Mouse (Mus musculus) kidney, embryonic 14.5 days (tissue): ENCODE data around the gene Dbp. TPM values are rescaled to one million over a fixed set of nuclear protein-coding genes. Genes with fewer than 3 reads are reported as not detected.

Source experiments
- ATAC-seq: fragments of 200-750 bp; cut with Nextera tagmentation; 2 replicates; pipeline ENCODE4 v1.8.0; 2017; ENCODE audit warnings: moderate number of reproducible peaks, mild to moderate bottlenecking, moderate TSS enrichment, moderate library complexity; ENCODE audit not compliant: low FRiP score, low TSS enrichment
- H3K27ac ChIP-seq: fragments of 300-500 bp; sonication (generic); 2 replicates; pipeline ENCODE4 v1.5.1; 2014; ENCODE audit warnings: low read depth, mild to moderate bottlenecking, low read length, moderate library complexity, mixed read lengths
- H3K27me3 ChIP-seq: fragments of 300-500 bp; sonication (generic); 2 replicates; pipeline ENCODE4 v1.6.1; 2014; ENCODE audit warnings: mild to moderate bottlenecking, low read length; ENCODE audit not compliant: control insufficient read depth, insufficient read depth
- H3K36me3 ChIP-seq: fragments of 300-500 bp; sonication (generic); 2 replicates; pipeline ENCODE4 v1.6.1; 2014; ENCODE audit warnings: low read length, mixed read lengths; ENCODE audit not compliant: control insufficient read depth, insufficient read depth
- H3K4me1 ChIP-seq: fragments of 300-500 bp; sonication (generic); 2 replicates; pipeline ENCODE4 v1.6.1; 2014; ENCODE audit warnings: low read length, mixed read lengths; ENCODE audit not compliant: control insufficient read depth, insufficient read depth
- H3K4me2 ChIP-seq: fragments of 300-500 bp; sonication (generic); replicated peaks from 2 replicates; pipeline ENCODE4 v1.6.1; 2014; ENCODE audit warnings: low read depth, mild to moderate bottlenecking, low read length
- H3K4me3 ChIP-seq: fragments of 300-500 bp; sonication (generic); 2 replicates; pipeline ENCODE4 v1.5.1; 2014; ENCODE audit warnings: mild to moderate bottlenecking, low read length
- H3K9ac ChIP-seq: fragments of 300-500 bp; sonication (generic); 2 replicates; pipeline ENCODE4 v1.6.1; 2014; ENCODE audit warnings: low read depth, mild to moderate bottlenecking, low read length, moderate library complexity
- H3K9me3 ChIP-seq: fragments of 300-500 bp; sonication (generic); 2 replicates; pipeline ENCODE4 v1.6.1; 2016; ENCODE audit warnings: low read length; ENCODE audit not compliant: control insufficient read depth
- WGBS: fragments of 180-500 bp; shearing (Covaris S2); extraction: QIAGEN DNeasy Blood & Tissue Kit; methylation state at CpG from one replicate; pipeline ENCODE4 v1.1.7; 2014; 5-methylcytosine and 5-hydroxymethylcytosine counted together
- polyA plus RNA-seq: library from polyadenylated mRNA; unstranded; fragments of >200 nt; fragmentation: Nextera tagmentation; extraction: Ambion mirVana; gene quantifications from 2 replicates; pipeline ENCODE4 v1.2.1, GENCODE M21; 2014

Dbp gene
- polyA plus RNA-seq, 1 experiment from 2014 or later: 6.6 TPM

DNA sequence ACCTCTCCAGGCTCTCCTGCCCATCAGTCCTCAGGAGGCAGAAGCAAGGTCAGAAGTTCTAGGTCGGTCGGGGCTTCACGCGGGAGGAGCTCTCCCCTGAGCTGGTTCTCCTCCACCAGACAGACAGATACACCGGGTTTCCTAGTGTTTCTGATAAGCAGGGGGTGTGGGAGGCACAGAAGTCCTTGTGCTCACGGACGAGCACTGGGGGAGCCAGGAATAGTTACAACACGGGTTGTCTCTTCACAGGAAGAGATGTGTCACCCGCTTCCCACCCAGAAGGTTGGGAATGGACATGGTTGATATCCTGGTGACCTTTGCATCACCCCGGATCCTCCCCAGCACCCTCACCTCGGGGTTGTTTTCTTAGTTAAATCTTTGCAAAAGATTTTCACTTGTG, 15.1 kb upstream of the Dbp start:
- Histone ChIP-seq H3K4me1 (peaks cover 15% of the 10 kb centered on the region; the same call in 1 of the 2 replicates), H3K27ac (no peak overlapping the region), H3K9ac (no peak overlapping the region), H3K4me2 (no peak overlapping the region), H3K36me3 (no peaks in the 10 kb centered on the region), H3K4me3 (no peak overlapping the region), H3K9me3 (no peaks in the 10 kb centered on the region), H3K27me3 (no peaks in the 10 kb centered on the region)
- 26% methylated on average over 11 of the region's 11 CpGs for WGBS
- no peak for ATAC-seq

DNA sequence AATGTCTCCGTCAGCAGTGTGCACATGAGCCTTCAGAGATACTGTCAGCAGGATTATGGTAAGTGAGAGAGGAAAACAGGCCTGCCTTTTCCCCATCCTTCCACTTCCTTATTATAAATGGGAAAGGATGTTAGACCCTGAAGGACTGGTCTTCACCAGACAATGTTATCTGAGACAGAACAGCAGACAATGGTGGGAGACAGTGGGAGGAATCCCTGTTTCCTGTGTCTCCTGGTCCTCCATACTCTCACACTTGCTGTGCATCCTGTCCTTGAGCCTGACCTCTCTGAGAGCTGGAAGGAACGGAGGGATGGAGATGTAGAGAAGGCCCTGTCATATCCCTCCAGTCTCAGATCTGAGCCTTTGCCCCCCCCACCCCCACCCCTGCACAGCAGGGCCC, 12.5 kb upstream of the Dbp start:
- ATAC-seq: no peak
- H3K27ac ChIP-seq: no peak overlapping the region

DNA sequence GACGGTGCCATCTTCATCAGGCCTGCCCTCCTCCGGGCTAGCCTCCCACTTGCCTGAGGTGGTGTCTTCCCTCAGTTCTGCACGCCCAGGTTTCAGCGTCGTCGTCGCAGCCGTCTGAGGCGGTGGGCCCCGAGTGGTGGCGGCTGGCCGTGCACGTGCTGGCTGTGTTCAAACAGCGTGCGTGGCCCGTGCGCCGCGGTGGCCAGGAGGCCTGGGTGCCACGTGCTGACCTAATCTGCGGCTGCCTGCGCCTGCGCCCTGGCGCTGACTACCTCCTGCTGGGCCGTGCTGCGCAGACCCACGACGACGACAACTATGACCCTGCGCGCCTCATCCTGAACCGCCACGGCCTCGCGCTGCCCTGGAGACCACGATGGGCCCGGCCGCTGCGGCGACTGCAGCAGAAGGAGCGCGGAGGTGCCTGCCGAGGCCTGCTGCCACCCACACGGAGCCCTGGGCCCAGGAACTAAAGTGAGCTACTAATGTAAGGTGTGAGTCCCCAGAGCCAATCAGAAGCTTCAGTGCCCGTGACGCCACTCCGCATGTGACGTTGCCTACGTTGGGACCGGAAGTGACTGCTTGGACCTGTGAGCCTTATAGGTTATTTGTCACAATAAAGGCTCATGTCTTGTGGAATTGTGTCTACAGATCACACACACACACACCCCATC, 10.8 kb upstream of the Dbp start, which contains the start of gene Sec1:
Sec1 (minus strand) TSS at position 482 of the 671 bp plus-strand sequence.
- Histone ChIP-seq H3K9ac (no peak within 1 kb of the TSS), H3K36me3 (no peaks in the 10 kb centered on the region), H3K4me1 (peaks cover 3% of the 10 kb centered on the region; the same call in 1 of the 2 replicates), H3K27me3 (peaks cover 6% of the 10 kb centered on the region), H3K4me3 (no peak within 1 kb of the TSS), H3K9me3 (no peaks in the 10 kb centered on the region), H3K27ac (no peak within 1 kb of the TSS), H3K4me2 (no peak within 1 kb of the TSS)
- WGBS: 89% methylated on average over 50 of the region's 50 CpGs
- ATAC-seq: no peak

More for the DNA sequence above, 12.5 kb upstream of the Dbp start:
- Histone ChIP-seq H3K4me1 (peaks cover 7% of the 10 kb centered on the region; the same call in 1 of the 2 replicates), H3K9me3 (no peaks in the 10 kb centered on the region), H3K4me2 (no peak overlapping the region), H3K9ac (no peak overlapping the region), H3K36me3 (no peaks in the 10 kb centered on the region), H3K4me3 (no peak overlapping the region), H3K27me3 (no peaks in the 10 kb centered on the region)
- 77% methylated on average over 2 of the region's 2 CpGs for WGBS

DNA sequence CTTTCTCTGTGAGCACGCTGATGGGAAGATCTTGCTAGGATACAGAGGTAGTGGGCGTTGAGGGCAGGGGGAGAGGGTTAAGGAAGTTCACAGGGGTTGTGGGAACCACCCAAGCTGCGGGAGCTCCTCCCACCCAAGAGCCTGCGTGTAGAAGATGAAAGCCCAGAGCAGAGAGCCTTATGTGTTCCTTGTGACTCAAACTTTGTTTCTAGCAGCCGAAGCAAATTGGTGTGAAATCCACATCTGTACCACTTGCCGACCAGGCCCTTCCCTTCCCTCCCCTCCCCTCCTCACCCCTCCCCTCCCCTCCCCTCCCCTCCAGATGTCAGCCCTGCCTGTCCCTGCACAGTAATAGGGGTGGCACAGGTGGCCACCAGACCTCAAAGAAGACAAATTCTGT, 9.8 kb upstream of the Dbp start:
- peaks cover 6% of the 10 kb centered on the region for H3K4me1 ChIP-seq
- H3K4me2 ChIP-seq: no peak overlapping the region
- H3K9me3 ChIP-seq: no peaks in the 10 kb centered on the region
- 11% methylated on average over 6 of the region's 6 CpGs for whole genome bisulfite sequencing
- ATAC-seq: no peak
- H3K27ac ChIP-seq: no peak overlapping the region
- H3K9ac ChIP-seq: no peak overlapping the region
- H3K4me3 ChIP-seq: no peak overlapping the region
- peaks cover 12% of the 10 kb centered on the region for H3K27me3 ChIP-seq
- H3K36me3 ChIP-seq: no peaks in the 10 kb centered on the region

DNA sequence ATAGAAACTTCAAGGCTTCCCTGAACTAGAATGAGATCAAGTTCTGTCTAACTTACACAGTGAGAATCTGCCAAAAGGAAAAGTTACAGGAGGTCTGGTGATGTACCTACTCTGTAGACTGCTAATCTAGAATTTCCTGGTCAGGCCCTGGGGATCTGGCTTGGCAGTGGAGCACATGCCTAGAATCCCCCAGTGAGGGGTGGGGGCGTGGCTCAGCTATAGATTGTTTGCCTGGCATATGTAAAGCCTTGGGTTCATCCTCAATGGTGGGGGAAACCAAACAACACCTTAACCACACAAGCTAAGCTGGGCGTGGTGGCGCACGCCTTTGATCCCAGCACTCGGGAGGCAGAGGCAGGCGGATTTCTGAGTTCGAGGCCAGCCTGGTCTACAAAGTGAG, 7.0 kb upstream of the Dbp start:
- Histone ChIP-seq H3K36me3 (no peaks in the 10 kb centered on the region), H3K4me2 (no peak overlapping the region), H3K9ac (no peak overlapping the region), H3K27ac (no peak overlapping the region), H3K9me3 (no peaks in the 10 kb centered on the region), H3K4me1 (peaks cover 15% of the 10 kb centered on the region), H3K4me3 (no peak overlapping the region), H3K27me3 (peaks cover 12% of the 10 kb centered on the region)
- no peak for ATAC-seq
- WGBS: 91% methylated on average over 5 of the region's 7 CpGs

DNA sequence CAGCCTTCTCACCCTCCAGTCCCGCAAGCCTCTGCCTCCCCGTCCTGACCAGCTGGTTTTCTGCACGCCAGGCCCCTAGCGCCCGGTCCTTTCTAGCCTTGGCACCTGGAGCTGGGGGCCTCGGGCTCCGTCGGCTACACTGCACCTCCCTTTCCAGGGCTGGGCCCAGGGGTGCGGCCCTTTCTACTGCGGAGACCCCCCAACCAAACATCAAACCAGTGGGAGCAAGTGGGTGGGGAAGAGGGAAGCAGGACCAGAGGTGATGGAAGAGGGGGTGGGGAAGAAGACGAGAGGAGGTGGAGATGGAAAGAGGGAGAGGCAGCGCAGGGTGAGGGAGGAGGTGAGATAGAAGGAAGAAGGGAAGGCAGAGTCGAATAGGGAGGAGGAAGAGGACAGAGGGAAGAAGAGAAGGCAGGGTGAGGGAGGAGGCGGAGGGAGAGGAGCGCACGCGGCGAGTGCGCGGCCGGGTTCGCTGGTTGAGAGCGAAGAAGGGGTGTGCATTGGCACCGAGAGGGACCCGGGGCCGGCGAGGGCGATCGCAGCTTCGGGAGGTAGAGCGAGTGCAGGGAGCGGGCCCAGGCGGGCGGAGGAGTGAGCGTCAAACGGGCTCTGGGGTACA, 5.3 kb upstream of the Dbp start, which contains the start of gene Car11:
Car11 (plus strand) TSS at position 321 of the 619 bp plus-strand sequence.
- Histone ChIP-seq H3K9me3 (no peaks in the 10 kb centered on the region), H3K9ac (peak within 1 kb of the TSS; percentile 53), H3K27me3 (peaks cover 12% of the 10 kb centered on the region), H3K27ac (no peak within 1 kb of the TSS), H3K36me3 (no peaks in the 10 kb centered on the region), H3K4me3 (peak within 1 kb of the TSS; percentile 44), H3K4me2 (peak within 1 kb of the TSS; percentile 92), H3K4me1 (peaks cover 21% of the 10 kb centered on the region)
- 2% methylated on average over 36 of the region's 36 CpGs for WGBS
- ATAC-seq: no peak

DNA sequence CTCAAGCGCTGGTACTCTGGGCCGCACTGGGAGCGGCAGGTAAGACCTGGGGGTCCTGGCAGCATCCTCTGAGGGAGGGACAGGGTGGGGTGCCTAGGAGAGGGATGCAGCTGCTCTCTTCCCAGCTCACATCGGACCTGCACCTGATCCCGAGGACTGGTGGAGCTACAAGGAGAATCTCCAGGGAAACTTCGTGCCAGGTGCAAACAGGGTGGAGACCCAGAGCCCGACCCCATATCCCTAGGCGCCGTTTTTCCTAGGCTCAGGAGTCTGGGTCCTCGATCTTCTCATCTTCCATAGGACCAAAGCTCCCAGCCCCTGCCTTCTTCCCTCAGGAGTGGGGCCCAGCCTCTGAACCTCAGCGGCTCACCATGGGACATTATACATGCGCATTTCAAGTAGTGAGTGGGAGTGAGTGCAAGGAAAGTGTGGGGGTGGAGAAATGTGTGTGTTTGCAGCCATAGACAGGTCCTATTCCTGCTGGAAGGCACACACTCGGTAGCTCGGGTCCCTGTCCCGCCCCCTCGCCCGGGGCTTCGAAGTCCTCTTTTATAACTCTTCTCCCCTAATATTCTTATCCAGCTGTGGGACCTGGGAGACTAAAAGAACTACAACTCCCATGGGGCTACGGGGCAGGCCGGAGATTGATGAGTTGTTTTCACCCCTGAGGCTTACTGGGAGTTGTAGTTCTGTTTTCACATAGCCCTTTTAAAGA, 4.4 kb upstream of the Dbp start:
- Histone ChIP-seq H3K4me1 (peaks cover 23% of the 10 kb centered on the region), H3K9me3 (no peaks in the 10 kb centered on the region), H3K27me3 (peaks cover 12% of the 10 kb centered on the region), H3K4me2 (peak overlapping the region; percentile 92), H3K27ac (no peak overlapping the region), H3K9ac (peak overlapping the region; percentile 54), H3K36me3 (no peaks in the 10 kb centered on the region), H3K4me3 (peak overlapping the region; percentile 44)
- under 1% methylated on average over 20 of the region's 20 CpGs for WGBS
- peak; percentile 12; the same call in 1 of the 2 replicates for ATAC-seq

DNA sequence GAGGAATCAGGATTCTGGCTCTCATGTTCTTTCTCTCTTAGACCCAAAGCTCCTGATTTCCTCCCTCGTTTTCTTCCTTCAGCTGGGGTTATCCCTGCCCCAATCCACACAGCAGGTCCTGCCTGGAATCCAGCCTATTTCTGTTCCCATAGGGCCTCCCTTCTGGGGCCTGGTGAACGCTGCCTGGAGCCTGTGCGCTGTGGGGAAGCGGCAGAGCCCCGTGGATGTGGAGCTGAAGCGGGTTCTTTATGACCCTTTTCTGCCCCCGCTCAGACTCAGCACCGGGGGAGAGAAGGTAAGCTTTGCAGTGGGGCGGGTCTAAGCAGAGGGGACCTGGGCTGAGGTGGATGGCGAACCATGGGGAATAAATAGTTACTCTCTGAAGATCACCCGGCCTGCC, 3.8 kb upstream of the Dbp start:
- Histone ChIP-seq H3K27ac (peak overlapping the region; percentile 30; the same call in 1 of the 2 replicates), H3K27me3 (peaks cover 12% of the 10 kb centered on the region), H3K4me2 (peak overlapping the region; percentile 92), H3K9ac (peak overlapping the region; percentile 54), H3K4me1 (peaks cover 29% of the 10 kb centered on the region), H3K9me3 (no peaks in the 10 kb centered on the region), H3K4me3 (peak overlapping the region; percentile 22), H3K36me3 (no peaks in the 10 kb centered on the region)
- WGBS: 30% methylated on average over 11 of the region's 11 CpGs
- ATAC-seq: no peak
